Mouse (Mus musculus): ENCODE measurements around the gene Bach2. TPM values are rescaled to one million over a fixed set of nuclear protein-coding genes. Genes with fewer than 3 reads are reported as not detected.

Gene Bach2
- polyA plus RNA-seq, 1 experiment from 2014 or later, result 13.0 TPM

DNA sequence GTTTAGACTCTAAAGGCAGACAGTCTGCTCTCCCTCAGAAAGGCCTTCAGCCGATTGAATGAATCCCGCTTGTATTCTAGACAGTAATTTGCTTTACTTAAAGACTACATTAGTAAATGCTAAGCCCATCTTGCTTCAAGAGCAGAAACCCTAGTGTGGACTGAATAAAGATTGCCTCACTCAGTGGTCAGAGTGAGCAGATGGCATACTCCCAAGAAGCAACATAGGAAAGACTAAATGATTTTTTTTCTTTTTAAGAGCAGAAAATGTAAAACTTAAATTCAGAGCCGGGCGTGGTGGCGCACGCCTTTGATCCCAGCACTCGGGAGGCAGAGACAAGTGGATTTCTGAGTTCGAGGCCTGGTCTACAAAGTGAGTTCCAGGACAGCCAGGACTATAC lies 169.9 kb downstream of the Bach2 start:
- WGBS, result 92% methylated on average over 8 of the region's 8 CpGs
- Histone ChIP-seq H3K27ac (no peak overlapping the region), H3K4me2 (replicated peaks) (no peak overlapping the region), H3K4me1 (peaks cover 10% of the 10 kb centered on the region; the same call in 1 of the 2 replicates), H3K27me3 (no peaks in the 10 kb centered on the region), H3K9ac (no peak overlapping the region), H3K4me3 (no peak overlapping the region), H3K36me3 (no peaks in the 10 kb centered on the region), H3K9me3 (no peaks in the 10 kb centered on the region)
- ATAC-seq (ENCODE audit: insufficient number of reproducible peaks, insufficient read depth, low FRiP score, low TSS enrichment), result no peak

- H3K36me3 ChIP-seq, result no peaks in the 10 kb centered on the region
- H3K4me2 ChIP-seq (replicated peaks), result no peak overlapping the region
- H3K4me1 ChIP-seq, result peaks cover 7% of the 10 kb centered on the region; the same call in 1 of the 2 replicates
- H3K9me3 ChIP-seq, result no peaks in the 10 kb centered on the region
- no peak overlapping the region for H3K27ac ChIP-seq
- ATAC-seq (ENCODE audit: insufficient number of reproducible peaks, insufficient read depth, low FRiP score, low TSS enrichment), result no peak
- WGBS, result 82% methylated on average over 9 of the region's 9 CpGs
- no peak overlapping the region for H3K9ac ChIP-seq
- H3K4me3 ChIP-seq, result no peak overlapping the region
- H3K27me3 ChIP-seq, result no peaks in the 10 kb centered on the region
Measured at GRCm38 (mm10) chr4:32409116-32409880, 170.7 kb downstream of the Bach2 start.

DNA sequence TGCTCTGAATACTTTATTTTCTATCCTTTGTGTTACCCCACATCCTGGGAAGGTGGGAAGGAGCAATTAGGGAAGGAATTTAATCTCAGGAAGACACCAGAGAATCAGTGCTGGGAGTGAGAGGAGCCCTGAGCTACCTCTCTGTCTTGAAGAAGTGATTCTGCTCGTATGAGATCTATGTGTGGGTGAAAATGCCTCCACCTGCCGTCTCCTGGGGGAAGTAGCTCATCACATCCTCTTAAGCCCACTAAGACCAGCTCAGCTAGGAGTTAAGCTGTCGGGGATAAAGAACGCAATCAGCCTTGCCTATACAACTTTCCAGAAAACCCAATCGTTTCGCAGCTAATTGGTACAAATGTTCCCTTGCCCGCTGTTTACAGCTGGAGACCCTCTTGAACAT lies 174.5 kb downstream of the Bach2 start:
- no peak for ATAC-seq (ENCODE audit: insufficient number of reproducible peaks, insufficient read depth, low FRiP score, low TSS enrichment)
- no peak overlapping the region for H3K9ac ChIP-seq
- 72% methylated on average over 7 of the region's 7 CpGs for WGBS

GRCm38 (mm10) chr4:32413505-32413904 lies 174.9 kb downstream of the Bach2 start:
- ATAC-seq (ENCODE audit: insufficient number of reproducible peaks, insufficient read depth, low FRiP score, low TSS enrichment), result no peak
- H3K4me1 ChIP-seq, result no peaks in the 10 kb centered on the region
- H3K9ac ChIP-seq, result no peak overlapping the region
- no peaks in the 10 kb centered on the region for H3K36me3 ChIP-seq
- no peaks in the 10 kb centered on the region for H3K9me3 ChIP-seq
- no peak overlapping the region for H3K27ac ChIP-seq
- no peak overlapping the region for H3K4me2 ChIP-seq (replicated peaks)
- no peak overlapping the region for H3K4me3 ChIP-seq
- 82% methylated on average over 9 of the region's 9 CpGs for WGBS
- H3K27me3 ChIP-seq, result no peaks in the 10 kb centered on the region

More for the DNA sequence above, 174.5 kb downstream of the Bach2 start:
- H3K4me1 ChIP-seq, result no peaks in the 10 kb centered on the region
- H3K4me3 ChIP-seq, result no peak overlapping the region
- no peaks in the 10 kb centered on the region for H3K27me3 ChIP-seq
- H3K36me3 ChIP-seq, result no peaks in the 10 kb centered on the region
- H3K4me2 ChIP-seq (replicated peaks), result no peak overlapping the region
- H3K27ac ChIP-seq, result no peak overlapping the region
- no peaks in the 10 kb centered on the region for H3K9me3 ChIP-seq

DNA sequence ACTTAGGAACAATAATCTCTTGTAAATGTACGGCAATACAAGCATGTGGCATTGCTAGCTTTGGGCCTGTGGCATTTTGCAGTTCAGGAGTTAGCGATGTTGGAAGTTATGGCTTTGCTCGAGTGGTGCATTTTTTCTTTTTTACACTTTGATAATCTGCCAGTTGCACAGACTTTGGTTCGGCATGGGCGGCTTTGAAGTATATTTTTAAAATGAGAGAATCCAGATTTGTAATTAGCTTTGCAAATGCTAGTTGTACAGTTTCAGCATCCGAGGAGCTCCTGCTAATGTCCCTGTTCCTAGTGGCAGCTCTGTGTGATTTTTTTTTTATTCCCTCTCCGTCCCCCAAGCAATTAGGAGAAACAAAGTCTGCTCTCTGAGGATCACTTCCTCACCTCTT lies 176.4 kb downstream of the Bach2 start:
- no peaks in the 10 kb centered on the region for H3K9me3 ChIP-seq
- H3K4me2 ChIP-seq (replicated peaks), result no peak overlapping the region
- no peaks in the 10 kb centered on the region for H3K27me3 ChIP-seq
- 77% methylated on average over 7 of the region's 7 CpGs for WGBS
- no peak for ATAC-seq (ENCODE audit: insufficient number of reproducible peaks, insufficient read depth, low FRiP score, low TSS enrichment)
- no peaks in the 10 kb centered on the region for H3K4me1 ChIP-seq
- H3K4me3 ChIP-seq, result no peak overlapping the region
- no peaks in the 10 kb centered on the region for H3K36me3 ChIP-seq
- no peak overlapping the region for H3K27ac ChIP-seq
- H3K9ac ChIP-seq, result no peak overlapping the region

DNA sequence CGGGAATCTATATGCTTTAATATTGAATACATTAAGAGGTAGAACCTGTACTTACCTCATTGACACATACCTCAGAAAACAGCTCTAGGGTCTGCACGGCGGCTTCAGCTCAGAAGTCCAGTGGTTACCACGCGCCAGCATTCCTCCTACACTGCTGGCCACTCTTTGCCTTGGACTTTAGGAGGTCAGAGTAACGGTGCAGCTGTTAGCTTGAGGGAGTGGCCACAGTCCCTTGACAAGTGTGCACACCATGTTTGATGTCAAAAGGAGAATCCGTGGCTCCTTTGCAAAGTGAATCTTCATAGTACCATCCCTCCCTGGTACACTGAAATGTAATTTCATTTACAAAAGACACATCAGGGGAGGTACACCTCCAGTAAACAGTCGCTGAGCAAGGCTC lies 179.3 kb downstream of the Bach2 start:
- Histone ChIP-seq H3K27me3 (no peaks in the 10 kb centered on the region), H3K4me2 (replicated peaks) (no peak overlapping the region), H3K4me1 (no peaks in the 10 kb centered on the region), H3K9me3 (no peaks in the 10 kb centered on the region), H3K27ac (no peak overlapping the region), H3K36me3 (no peaks in the 10 kb centered on the region), H3K9ac (no peak overlapping the region), H3K4me3 (no peak overlapping the region)
- ATAC-seq (ENCODE audit: insufficient number of reproducible peaks, insufficient read depth, low FRiP score, low TSS enrichment), result no peak
- WGBS, result 90% methylated on average over 8 of the region's 8 CpGs

DNA sequence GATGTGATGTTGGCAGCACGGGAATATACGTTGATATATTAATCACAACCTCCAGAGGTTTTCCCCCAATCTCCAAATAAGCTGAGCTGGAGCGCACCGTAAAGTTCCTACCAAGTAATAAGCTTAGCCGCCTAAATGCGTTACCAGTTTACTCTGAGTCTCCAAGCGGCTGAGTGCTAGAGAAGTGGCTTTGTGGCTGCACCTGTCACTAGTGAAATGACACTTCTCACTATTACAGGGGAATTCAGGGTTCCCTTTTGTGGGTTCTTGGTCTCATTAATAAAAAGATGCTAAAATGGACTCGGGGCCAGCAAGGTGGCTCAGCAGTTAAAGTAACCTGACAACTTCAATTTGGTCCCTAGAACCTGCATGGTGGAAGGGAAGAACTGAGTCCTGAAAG lies 183.0 kb downstream of the Bach2 start:
- 91% methylated on average over 8 of the region's 8 CpGs for WGBS
- no peak overlapping the region for H3K4me2 ChIP-seq (replicated peaks)

GRCm38 (mm10) chr4:32422427-32422826 lies 183.8 kb downstream of the Bach2 start:
- no peak for ATAC-seq (ENCODE audit: insufficient number of reproducible peaks, insufficient read depth, low FRiP score, low TSS enrichment)
- H3K27me3 ChIP-seq, result no peaks in the 10 kb centered on the region
- no peak overlapping the region for H3K4me3 ChIP-seq
- H3K27ac ChIP-seq, result no peak overlapping the region
- WGBS, result 94% methylated on average over 4 of the region's 4 CpGs
- H3K36me3 ChIP-seq, result no peaks in the 10 kb centered on the region; the same call in 1 of the 2 replicates
- no peak overlapping the region for H3K9ac ChIP-seq
- H3K4me1 ChIP-seq, result no peaks in the 10 kb centered on the region
- H3K4me2 ChIP-seq (replicated peaks), result no peak overlapping the region
- H3K9me3 ChIP-seq, result no peaks in the 10 kb centered on the region

More for the DNA sequence above, 183.0 kb downstream of the Bach2 start:
- Histone ChIP-seq H3K36me3 (no peaks in the 10 kb centered on the region; the same call in 1 of the 2 replicates), H3K4me1 (no peaks in the 10 kb centered on the region), H3K4me3 (no peak overlapping the region), H3K27ac (no peak overlapping the region), H3K9ac (no peak overlapping the region), H3K27me3 (no peaks in the 10 kb centered on the region), H3K9me3 (no peaks in the 10 kb centered on the region)
- no peak for ATAC-seq (ENCODE audit: insufficient number of reproducible peaks, insufficient read depth, low FRiP score, low TSS enrichment)

GRCm38 (mm10) chr4:32423667-32424066 lies 185.1 kb downstream of the Bach2 start:
- H3K4me3 ChIP-seq, result no peak overlapping the region
- no peak overlapping the region for H3K4me2 ChIP-seq (replicated peaks)
- no peak overlapping the region for H3K9ac ChIP-seq
- no peaks in the 10 kb centered on the region; the same call in 1 of the 2 replicates for H3K36me3 ChIP-seq
- no peak overlapping the region for H3K27ac ChIP-seq
- no peak for ATAC-seq (ENCODE audit: insufficient number of reproducible peaks, insufficient read depth, low FRiP score, low TSS enrichment)
- no peaks in the 10 kb centered on the region for H3K4me1 ChIP-seq
- H3K27me3 ChIP-seq, result no peaks in the 10 kb centered on the region
- H3K9me3 ChIP-seq, result no peaks in the 10 kb centered on the region
- WGBS, result 87% methylated on average over 5 of the region's 5 CpGs

GRCm38 (mm10) chr4:32424434-32424833 lies 185.8 kb downstream of the Bach2 start:
- H3K4me2 ChIP-seq (replicated peaks), result no peak overlapping the region
- WGBS, result 84% methylated on average over 7 of the region's 7 CpGs
- no peaks in the 10 kb centered on the region for H3K27me3 ChIP-seq
- H3K9me3 ChIP-seq, result no peaks in the 10 kb centered on the region
- no peak overlapping the region for H3K4me3 ChIP-seq
- H3K4me1 ChIP-seq, result no peaks in the 10 kb centered on the region; the same call in 1 of the 2 replicates
- ATAC-seq (ENCODE audit: insufficient number of reproducible peaks, insufficient read depth, low FRiP score, low TSS enrichment), result no peak
- no peak overlapping the region for H3K27ac ChIP-seq
- H3K9ac ChIP-seq, result no peak overlapping the region
- H3K36me3 ChIP-seq, result no peaks in the 10 kb centered on the region; the same call in 1 of the 2 replicates

- H3K4me1 ChIP-seq, result no peaks in the 10 kb centered on the region; the same call in 1 of the 2 replicates
- no peaks in the 10 kb centered on the region for H3K27me3 ChIP-seq
- no peak for ATAC-seq (ENCODE audit: insufficient number of reproducible peaks, insufficient read depth, low FRiP score, low TSS enrichment)
- no peak overlapping the region for H3K4me3 ChIP-seq
- H3K4me2 ChIP-seq (replicated peaks), result no peak overlapping the region
- 86% methylated on average over 7 of the region's 7 CpGs for WGBS
- H3K27ac ChIP-seq, result no peak overlapping the region
- H3K9ac ChIP-seq, result no peak overlapping the region
- H3K36me3 ChIP-seq, result no peaks in the 10 kb centered on the region; the same call in 1 of the 2 replicates
- H3K9me3 ChIP-seq, result no peaks in the 10 kb centered on the region
Measured at GRCm38 (mm10) chr4:32425060-32425459, 186.5 kb downstream of the Bach2 start.

GRCm38 (mm10) chr4:32425641-32426040 lies 187.0 kb downstream of the Bach2 start:
- Histone ChIP-seq H3K4me2 (replicated peaks) (no peak overlapping the region), H3K9me3 (no peaks in the 10 kb centered on the region), H3K27me3 (no peaks in the 10 kb centered on the region), H3K36me3 (no peaks in the 10 kb centered on the region; the same call in 1 of the 2 replicates), H3K4me3 (no peak overlapping the region), H3K4me1 (peaks cover 3% of the 10 kb centered on the region; the same call in 1 of the 2 replicates), H3K27ac (no peak overlapping the region), H3K9ac (no peak overlapping the region)
- ATAC-seq (ENCODE audit: insufficient number of reproducible peaks, insufficient read depth, low FRiP score, low TSS enrichment), result no peak
- WGBS, result 96% methylated on average over 3 of the region's 3 CpGs

Data from embryonic facial prominence, embryonic 12.5 days (tissue).